Mouse (Mus musculus) C2C12 (cell line): ENCODE data around the gene Mrpl21.

Source experiments
- CEBPB ChIP-seq: IDR thresholded peaks from one replicate; pipeline ENCODE4 v1.6.1; 2011; ENCODE audit warnings: low read depth, mild to moderate bottlenecking, control low read depth, moderate library complexity
- CTCF ChIP-seq: IDR thresholded peaks from one replicate; pipeline ENCODE4 v1.5.1; 2011; ENCODE audit not compliant: control insufficient read depth, insufficient read depth, insufficient read length
- MYOG ChIP-seq: IDR thresholded peaks from one replicate; pipeline ENCODE4 v1.6.1; 2011; ENCODE audit not compliant: control insufficient read depth, insufficient read length; ENCODE audit errors: extremely low read depth
- USF1 ChIP-seq: IDR thresholded peaks from one replicate; pipeline ENCODE4 v1.6.1; 2011; ENCODE audit warnings: low read depth, mild to moderate bottlenecking, control low read depth, moderate library complexity

- TF ChIP-seq CTCF (no peak), USF1 (no peak), CEBPB (no peak), MYOG (no peak)
Measured at GRCm38 (mm10) chr19:3323201-3323621, 40.5 kb downstream of the Mrpl21 start.
